Mouse (Mus musculus) myocyte (in vitro differentiated cells): Measurements from ENCODE around the gene Rabepk. TPM values are rescaled to one million over a fixed set of nuclear protein-coding genes. Genes with fewer than 3 reads are reported as not detected.
"Not testable (repeated sequence)": the region's sequence is repeated elsewhere in the genome, so short reads cannot be mapped to it uniquely, and the experiment has no call there.

Experiments used
- H3K27me3 ChIP-seq: one replicate; pipeline ENCODE4 v1.6.1; 2011; ENCODE audit not compliant: control insufficient read depth, insufficient read depth, insufficient read length
- H3K36me3 ChIP-seq: one replicate; pipeline ENCODE4 v1.6.1; 2011; ENCODE audit not compliant: control insufficient read depth, insufficient read depth
- H3K4me2 ChIP-seq: one replicate; pipeline ENCODE4 v1.6.1; 2011; ENCODE audit warnings: low read depth, control low read depth
- H3K4me3 ChIP-seq: one replicate; pipeline ENCODE4 v1.5.1; 2011; ENCODE audit warnings: mild to moderate bottlenecking, control low read depth, moderate library complexity
- H3K79me2 ChIP-seq: one replicate; pipeline ENCODE4 v1.6.1; 2011; ENCODE audit not compliant: control insufficient read depth, insufficient read depth
- H3ac ChIP-seq: one replicate; pipeline ENCODE4 v1.6.1; 2011; ENCODE audit not compliant: control insufficient read depth, insufficient read length
- CEBPB ChIP-seq: IDR thresholded peaks from 2 replicates; pipeline ENCODE4 v1.6.1; 2011; ENCODE audit warnings: mild to moderate bottlenecking, moderate library complexity; ENCODE audit not compliant: poor library complexity, insufficient read depth, severe bottlenecking
- E2F4 ChIP-seq: IDR thresholded peaks from one replicate; pipeline ENCODE4 v1.6.1; 2011; ENCODE audit warnings: mild to moderate bottlenecking, control low read depth, moderate library complexity; ENCODE audit not compliant: insufficient read depth
- MAX ChIP-seq: IDR thresholded peaks from one replicate; pipeline ENCODE4 v1.6.1; 2011; ENCODE audit warnings: low read depth, mild to moderate bottlenecking, control low read depth
- MYOD1 ChIP-seq, 3 experiments: IDR thresholded peaks; one replicate each; pipeline ENCODE4 v1.6.1; 2011; ENCODE audit warnings: control low read depth in 2 of 3, low read depth in 2 of 3, mild to moderate bottlenecking in 2 of 3, moderate library complexity in 1 of 3; ENCODE audit not compliant: insufficient read length in 2 of 3, control insufficient read depth in 1 of 3
- MYOG ChIP-seq, 3 experiments: IDR thresholded peaks; one replicate each; pipeline ENCODE4 v1.6.1; 2011; ENCODE audit warnings: control low read depth in 2 of 3, low read depth in 2 of 3, mild to moderate bottlenecking in 2 of 3; ENCODE audit not compliant: insufficient read length in 2 of 3, control insufficient read depth in 1 of 3, insufficient read depth in 1 of 3
- POLR2A ChIP-seq: IDR thresholded peaks from one replicate; pipeline ENCODE4 v1.6.1; 2011; ENCODE audit warnings: low read depth, mild to moderate bottlenecking, control low read depth, moderate library complexity; ENCODE audit not compliant: insufficient read length
- POLR2AphosphoS2 ChIP-seq: IDR thresholded peaks from one replicate; pipeline ENCODE4 v1.6.1; 2011; ENCODE audit warnings: low read depth, control low read depth; ENCODE audit not compliant: insufficient read length
- REST ChIP-seq: IDR thresholded peaks from one replicate; pipeline ENCODE4 v1.6.1; 2011; ENCODE audit warnings: mild to moderate bottlenecking, control low read depth, moderate library complexity; ENCODE audit not compliant: insufficient read depth, insufficient read length
- SRF ChIP-seq: IDR thresholded peaks from one replicate; pipeline ENCODE4 v1.6.1; 2011; ENCODE audit warnings: low read depth; ENCODE audit not compliant: control insufficient read depth, insufficient read length
- TCF12 ChIP-seq: IDR thresholded peaks from one replicate; pipeline ENCODE4 v1.6.1; 2011; ENCODE audit warnings: mild to moderate bottlenecking, control low read depth; ENCODE audit not compliant: poor library complexity, insufficient read depth, severe bottlenecking
- TCF3 ChIP-seq: IDR thresholded peaks from one replicate; pipeline ENCODE4 v1.6.1; 2011; ENCODE audit warnings: low read depth, control low read depth; ENCODE audit not compliant: insufficient read length
- USF1 ChIP-seq: IDR thresholded peaks from one replicate; pipeline ENCODE4 v1.6.1; 2011; ENCODE audit warnings: low read depth, mild to moderate bottlenecking, control low read depth, moderate library complexity
- polyA plus RNA-seq: library from polyadenylated mRNA; unstranded; fragments of >200 nt; fragmentation: generic; extraction: Trizol; gene quantifications from one replicate; pipeline ENCODE4 v1.2.1, GENCODE M21; 2012; ENCODE audit warnings: missing spikeins

Gene Rabepk
- polyA plus RNA-seq, 1 experiment, result 65.3 TPM

DNA sequence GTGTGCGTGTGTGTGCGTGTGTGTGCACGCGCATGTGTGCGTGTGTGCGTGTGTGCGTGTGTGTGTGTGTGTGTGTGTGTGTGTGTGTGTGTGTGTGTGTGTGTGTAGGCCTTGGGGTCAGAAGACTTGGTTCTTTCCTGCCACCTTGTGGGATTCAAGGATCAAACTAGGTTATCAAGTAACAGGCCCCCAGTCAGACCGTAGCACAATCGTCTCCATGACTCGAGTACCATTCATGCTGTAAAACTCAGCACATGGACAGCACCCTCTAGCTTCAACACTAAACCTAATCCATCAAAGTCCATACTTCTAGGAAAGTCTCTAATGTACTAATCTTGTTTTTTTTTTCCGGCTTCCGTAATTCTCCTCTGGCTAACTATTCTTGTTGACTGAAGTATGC, 34.9 kb downstream of the Rabepk start:
- no peak overlapping the region for H3ac ChIP-seq
- no peak overlapping the region for H3K4me3 ChIP-seq
- H3K27me3 ChIP-seq, result no peaks in the 10 kb centered on the region
- no peaks in the 10 kb centered on the region for H3K36me3 ChIP-seq
- H3K4me2 ChIP-seq, result no peak overlapping the region
- TF ChIP-seq TCF12 (no peak), REST (no peak), USF1 (no peak), CEBPB (no peak), POLR2AphosphoS2 (peak; percentile 25), MYOD1 (IDR thresholded peaks at IDR 0.05; ENCODE audit: control insufficient read depth in 1 of 3, insufficient read length in 2 of 3, low read depth in 2 of 3) (no peak)
- no peaks in the 10 kb centered on the region for H3K79me2 ChIP-seq

- Histone ChIP-seq H3K4me2 (no peak overlapping the region), H3ac (no peak overlapping the region), H3K27me3 (no peaks in the 10 kb centered on the region), H3K36me3 (no peaks in the 10 kb centered on the region), H3K79me2 (no peaks in the 10 kb centered on the region), H3K4me3 (no peak overlapping the region)
- TF ChIP-seq MYOD1 (IDR thresholded peaks at IDR 0.05; ENCODE audit: control insufficient read depth in 1 of 3, insufficient read length in 2 of 3, low read depth in 2 of 3) (no peak), E2F4 (no peak), SRF (no peak), TCF12 (no peak), MAX (no peak), POLR2A (no peak), TCF3 (no peak), POLR2AphosphoS2 (no peak), CEBPB (no peak), USF1 (no peak), REST (no peak), MYOG (IDR thresholded peaks at IDR 0.05; ENCODE audit: control insufficient read depth in 1 of 3, insufficient read depth in 1 of 3, insufficient read length in 2 of 3, low read depth in 2 of 3) (no peak)
Observed at GRCm38 (mm10) chr2:34762872-34763271, 36.8 kb downstream of the Rabepk start.

DNA sequence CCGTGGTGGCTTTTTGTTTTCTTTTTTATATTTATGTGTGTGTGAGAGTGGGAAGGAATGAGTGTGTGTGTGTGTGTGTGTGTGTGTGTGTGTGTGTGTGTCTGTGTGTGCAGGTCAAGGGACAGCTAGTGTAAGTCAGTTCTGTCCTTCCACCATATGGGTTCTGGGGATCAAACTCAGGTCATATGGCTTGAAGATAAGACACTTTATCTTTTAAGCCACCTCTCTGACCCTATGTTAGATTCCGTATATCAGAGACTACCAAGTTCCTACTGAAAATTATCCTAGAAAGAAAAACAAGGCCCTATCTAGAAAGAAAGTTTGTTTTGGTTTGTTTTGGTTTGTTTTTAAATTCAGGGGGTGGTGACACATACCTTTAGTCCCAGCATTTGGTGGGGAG, 37.5 kb downstream of the Rabepk start:
- H3K79me2 ChIP-seq, result no peaks in the 10 kb centered on the region
- no peak overlapping the region for H3K4me2 ChIP-seq
- no peaks in the 10 kb centered on the region for H3K27me3 ChIP-seq
- no peaks in the 10 kb centered on the region for H3K36me3 ChIP-seq
- H3K4me3 ChIP-seq, result no peak overlapping the region
- no peak for TF ChIP-seq CEBPB
- no peak for TF ChIP-seq MYOD1 (IDR thresholded peaks at IDR 0.05; ENCODE audit: control insufficient read depth in 1 of 3, insufficient read length in 2 of 3, low read depth in 2 of 3)
- TF ChIP-seq SRF, result no peak
- TF ChIP-seq MYOG (IDR thresholded peaks at IDR 0.05; ENCODE audit: control insufficient read depth in 1 of 3, insufficient read depth in 1 of 3, insufficient read length in 2 of 3, low read depth in 2 of 3), result no peak
- TF ChIP-seq USF1, result no peak
- TF ChIP-seq REST, result no peak
- TF ChIP-seq POLR2A, result no peak
- no peak for TF ChIP-seq TCF12
- no peak for TF ChIP-seq E2F4
- TF ChIP-seq TCF3, result no peak
- no peak for TF ChIP-seq MAX
- no peak for TF ChIP-seq POLR2AphosphoS2
- H3ac ChIP-seq, result no peak overlapping the region

DNA sequence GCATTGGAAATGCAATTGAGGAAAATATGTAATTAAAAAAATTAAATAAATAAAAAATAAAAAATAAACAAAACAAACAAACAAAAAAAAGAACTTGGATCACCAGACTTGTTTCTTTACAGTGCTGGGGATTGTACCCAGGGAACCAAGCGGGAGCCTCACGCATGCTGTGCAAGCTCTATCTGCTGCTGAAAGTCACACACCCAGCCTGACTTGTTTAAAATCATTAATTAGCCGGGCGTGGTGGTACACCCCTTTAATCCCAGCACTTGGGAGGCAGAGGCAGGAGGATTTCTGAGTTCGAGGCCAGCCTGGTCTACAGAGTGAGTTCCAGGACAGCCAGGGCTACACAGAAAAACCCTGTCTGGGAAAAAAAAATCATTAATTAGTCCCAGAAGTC, 38.4 kb downstream of the Rabepk start:
- H3K36me3 ChIP-seq, H3K27me3 ChIP-seq, H3K79me2 ChIP-seq, H3ac ChIP-seq, H3K4me3 ChIP-seq, H3K4me2 ChIP-seq: not testable (repeated sequence)

GRCm38 (mm10) chr2:34757341-34757740, 42.4 kb downstream of the Rabepk start:
- H3K79me2 ChIP-seq, result peaks cover 15% of the 10 kb centered on the region
- no peak overlapping the region for H3ac ChIP-seq
- H3K36me3 ChIP-seq, result no peaks in the 10 kb centered on the region
- no peaks in the 10 kb centered on the region for H3K27me3 ChIP-seq
- no peak overlapping the region for H3K4me2 ChIP-seq
- H3K4me3 ChIP-seq, result no peak overlapping the region
- no peak for TF ChIP-seq SRF
- no peak for TF ChIP-seq CEBPB
- TF ChIP-seq MYOD1 (IDR thresholded peaks at IDR 0.05; ENCODE audit: control insufficient read depth in 1 of 3, insufficient read length in 2 of 3, low read depth in 2 of 3), result no peak
- TF ChIP-seq E2F4, result no peak
- no peak for TF ChIP-seq TCF12
- TF ChIP-seq POLR2A, result no peak
- no peak for TF ChIP-seq MAX
